Mouse (Mus musculus) macrophage (primary cell): ENCODE results near the gene Prorsd1. TPM values are rescaled to one million over a fixed set of nuclear protein-coding genes. Genes with fewer than 3 reads are reported as not detected.

Experiments
- H3K27ac ChIP-seq: fragments of 350-480 bp; formaldehyde crosslinking; 2 replicates; pipeline ENCODE4 v1.9.0; 2021
- H3K36me3 ChIP-seq: fragments of 350-480 bp; formaldehyde crosslinking; 2 replicates; pipeline ENCODE4 v1.9.0; 2021; ENCODE audit errors: inconsistent target
- H3K4me3 ChIP-seq: fragments of 350-480 bp; formaldehyde crosslinking; 2 replicates; pipeline ENCODE4 v1.9.0; 2021; ENCODE audit errors: inconsistent target
- H3K79me2 ChIP-seq: fragments of 350-480 bp; formaldehyde crosslinking; 2 replicates; pipeline ENCODE4 v1.9.0; 2021; ENCODE audit errors: inconsistent target
- WGBS: methylation state at CpG from one replicate; pipeline ENCODE4 v1.1.7; 2026; ENCODE audit warnings: inconsistent platforms; ENCODE audit not compliant: missing documents; 5-methylcytosine and 5-hydroxymethylcytosine counted together
- polyA plus RNA-seq: library from polyadenylated mRNA; stranded (reverse); fragments of 250-400 nt; gene quantifications from 3 replicates; pipeline ENCODE4 v1.2.4, GENCODE M21; 2018; ENCODE audit warnings: inconsistent platforms

Prorsd1 gene
- polyA plus RNA-seq, 1 experiment from 2014 or later = 28.5 TPM

DNA sequence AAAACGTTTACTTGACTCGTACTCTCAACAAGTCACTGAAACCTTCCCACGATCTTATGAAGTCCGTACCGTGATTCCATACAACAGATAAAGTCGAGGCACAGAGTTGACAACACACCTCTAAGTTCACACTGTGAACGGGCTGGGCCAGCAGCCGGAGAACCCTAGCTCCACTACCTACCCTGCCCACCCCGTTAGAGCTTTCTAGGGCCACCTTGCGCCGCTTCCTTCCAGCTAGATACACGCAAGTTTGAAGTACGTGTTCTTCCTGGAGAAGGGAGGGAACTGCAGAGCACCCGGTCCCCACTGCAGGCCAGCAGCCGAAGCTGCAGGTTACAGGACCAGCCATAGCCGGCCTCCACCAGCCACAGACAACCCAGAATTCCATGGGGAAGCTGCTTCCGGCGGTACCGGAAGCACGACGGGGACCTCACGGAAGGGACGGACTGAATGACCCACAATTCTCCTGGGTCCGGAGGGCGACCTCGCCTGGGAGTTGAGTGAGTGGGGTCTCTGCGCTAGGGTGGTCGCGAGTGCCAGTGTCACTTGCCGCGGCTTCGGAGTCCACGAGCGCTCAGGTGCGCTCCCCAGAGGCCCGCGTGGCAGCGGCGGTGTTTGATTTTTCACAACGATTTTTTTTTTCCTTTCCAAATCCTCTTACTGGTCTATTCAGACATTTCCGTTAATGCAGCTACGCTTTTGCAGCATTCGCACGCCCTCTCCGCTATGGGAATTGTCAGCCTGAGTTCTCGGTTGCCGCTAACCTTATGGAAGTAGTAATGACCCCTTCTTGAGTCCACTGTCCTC lies 11.4 kb upstream of the Prorsd1 start, which contains the start of gene Mtif2:
Mtif2 (plus strand) TSS at position 421 of the 807 bp plus-strand sequence.
- H3K4me3 ChIP-seq = peak within 1 kb of the TSS; percentile 82

DNA sequence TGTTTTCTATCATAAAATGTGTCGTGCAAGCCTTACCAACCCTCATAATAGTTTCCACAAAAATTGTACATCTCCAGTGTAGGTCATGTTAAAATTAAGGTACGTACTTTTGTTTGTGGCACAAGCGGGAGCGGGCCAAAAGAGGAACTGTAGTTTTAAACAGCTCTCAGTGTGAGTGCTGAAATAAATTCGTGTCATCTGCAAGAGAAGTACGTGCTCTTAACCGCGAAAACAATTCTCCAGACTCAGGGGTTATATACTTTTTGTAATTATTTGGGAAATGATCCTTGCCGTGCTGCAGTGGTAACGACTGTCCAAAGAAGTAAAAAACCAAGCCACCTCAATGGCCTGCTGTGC lies 530 bp downstream of the Prorsd1 start:
- peak overlapping the region; percentile 90 for H3K4me3 ChIP-seq

More for the DNA sequence above, 11.4 kb upstream of the Prorsd1 start, which contains the start of gene Mtif2:
- peaks cover 26% of the 10 kb centered on the region for H3K79me2 ChIP-seq
- peak within 1 kb of the TSS; percentile 57 for H3K27ac ChIP-seq
- peaks cover 15% of the 10 kb centered on the region for H3K36me3 ChIP-seq
- 4% methylated on average over 46 of the region's 47 CpGs for WGBS

DNA sequence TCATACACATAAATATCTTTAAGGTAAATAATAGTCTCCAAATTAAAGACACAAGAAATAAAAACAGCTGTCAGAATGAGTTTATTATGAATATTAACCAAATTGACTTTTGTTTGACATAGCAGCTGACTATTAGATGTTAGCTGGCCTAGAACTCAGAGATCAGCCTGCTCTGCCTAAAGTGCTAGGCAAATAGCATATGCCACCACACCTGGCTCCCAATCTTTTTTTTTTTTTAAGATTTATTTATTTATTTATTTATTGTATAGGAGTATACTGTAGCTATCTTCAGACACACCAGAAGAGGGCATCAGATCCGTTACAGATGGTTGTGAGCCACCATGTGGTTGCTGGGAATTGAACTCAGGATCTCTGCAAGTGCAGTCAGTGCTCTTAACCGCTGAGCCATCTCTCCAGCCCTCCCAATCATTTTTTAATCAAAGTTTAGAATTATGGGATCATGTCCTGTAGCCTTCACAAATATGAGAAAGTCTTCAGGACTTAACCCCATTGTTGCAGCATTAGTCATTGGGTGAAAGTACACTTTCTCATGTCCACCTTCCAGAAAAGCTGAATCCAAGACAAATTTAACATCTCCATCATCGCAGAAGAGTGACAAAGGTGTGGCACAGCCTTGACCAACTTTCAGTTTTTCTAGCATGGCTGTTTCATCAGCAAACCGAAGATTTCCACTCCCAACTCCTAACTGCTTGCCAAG lies 1.9 kb downstream of the Prorsd1 start:
- Histone ChIP-seq H3K36me3 (0 out of 2 replicates have a peak, but pooled peaks cover 7% of the 10 kb centered on the region), H3K4me3 (no peak overlapping the region), H3K27ac (no peak overlapping the region), H3K79me2 (peaks cover 22% of the 10 kb centered on the region)
- 81% methylated on average over 4 of the region's 4 CpGs for WGBS

More for the DNA sequence above, 530 bp downstream of the Prorsd1 start:
- under 1% methylated on average over 10 of the region's 10 CpGs for WGBS
- Histone ChIP-seq H3K27ac (peak overlapping the region; percentile 87), H3K79me2 (peaks cover 22% of the 10 kb centered on the region), H3K36me3 (0 out of 2 replicates have a peak, but pooled peaks cover 7% of the 10 kb centered on the region)

- 100% methylated on average over 1 of the region's 1 CpGs for WGBS
- H3K4me3 ChIP-seq = no peak overlapping the region
- no peak overlapping the region for H3K27ac ChIP-seq
- peaks cover 11% of the 10 kb centered on the region; the same call in 1 of the 2 replicates for H3K36me3 ChIP-seq
- peaks cover 20% of the 10 kb centered on the region for H3K79me2 ChIP-seq
Observed at GRCm38 (mm10) chr11:29509421-29509820, 5.4 kb downstream of the Prorsd1 start.

DNA sequence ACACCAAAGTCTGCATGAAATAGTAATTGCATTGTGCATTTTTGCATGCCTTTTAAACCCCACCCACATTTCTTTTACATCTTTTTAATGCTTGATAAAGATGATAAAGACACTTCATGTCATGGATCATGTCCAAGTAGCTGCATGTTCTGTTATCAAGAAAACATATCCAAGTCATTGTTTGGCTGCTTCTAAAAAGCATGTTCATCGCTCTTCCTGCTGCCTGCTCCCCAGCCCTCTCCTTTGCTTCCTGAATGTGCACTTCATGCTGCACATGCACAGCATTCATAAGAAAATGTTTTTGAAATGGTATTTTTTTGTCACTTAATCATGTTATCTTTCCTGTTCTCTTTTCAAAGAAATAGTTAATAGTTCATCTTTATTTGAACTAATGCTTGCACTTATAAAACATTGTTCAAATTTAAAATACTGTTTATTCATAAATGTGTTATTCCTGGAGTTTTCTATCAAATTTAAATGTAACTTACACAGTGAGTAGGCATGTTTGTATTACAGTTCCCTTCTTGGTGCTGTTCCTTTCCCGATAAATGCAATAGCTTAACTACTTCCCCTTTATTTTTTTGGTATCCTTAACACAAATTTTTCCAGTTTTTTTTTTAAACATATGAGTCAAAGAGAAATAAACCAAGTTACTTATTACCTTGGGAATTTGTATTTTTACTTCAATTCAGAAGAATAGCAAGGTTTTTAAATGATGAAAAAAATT lies 9.8 kb downstream of the Prorsd1 start:
- Histone ChIP-seq H3K27ac (no peak overlapping the region), H3K36me3 (peaks cover 16% of the 10 kb centered on the region; the same call in 1 of the 2 replicates), H3K4me3 (no peak overlapping the region), H3K79me2 (no peaks in the 10 kb centered on the region)
- 57% methylated on average over 2 of the region's 2 CpGs for WGBS

- no peaks in the 10 kb centered on the region for H3K79me2 ChIP-seq
- peaks cover 16% of the 10 kb centered on the region; the same call in 1 of the 2 replicates for H3K36me3 ChIP-seq
- H3K27ac ChIP-seq = no peak overlapping the region
- no peak overlapping the region for H3K4me3 ChIP-seq
- WGBS = 95% methylated on average over 10 of the region's 10 CpGs
Observed at GRCm38 (mm10) chr11:29503948-29504893, 10.6 kb downstream of the Prorsd1 start.

DNA sequence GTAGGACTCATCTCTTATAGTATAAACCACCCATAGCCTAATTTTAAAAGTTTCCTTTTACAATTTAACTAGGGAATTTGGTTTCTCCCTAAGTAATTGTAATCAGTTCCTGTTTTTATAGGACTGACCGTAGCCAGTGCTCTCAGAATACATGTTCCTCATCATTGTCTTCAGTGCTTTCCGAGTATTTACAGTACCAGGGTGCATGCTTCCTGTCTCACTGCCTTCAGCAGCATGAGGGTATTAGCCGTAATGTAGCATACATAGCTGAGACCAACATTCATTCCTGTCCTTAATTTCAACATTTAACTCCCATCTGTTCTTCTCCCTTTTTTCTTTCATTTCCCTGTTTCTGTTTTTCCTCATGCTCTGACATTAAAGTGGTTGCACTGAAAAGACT lies 17.9 kb downstream of the Prorsd1 start:
- H3K4me3 ChIP-seq = no peak overlapping the region
- H3K27ac ChIP-seq = peak overlapping the region; percentile 38
- WGBS = 13% methylated on average over 3 of the region's 3 CpGs
- H3K79me2 ChIP-seq = no peaks in the 10 kb centered on the region
- H3K36me3 ChIP-seq = 0 out of 2 replicates have a peak, but pooled peaks cover 2% of the 10 kb centered on the region

DNA sequence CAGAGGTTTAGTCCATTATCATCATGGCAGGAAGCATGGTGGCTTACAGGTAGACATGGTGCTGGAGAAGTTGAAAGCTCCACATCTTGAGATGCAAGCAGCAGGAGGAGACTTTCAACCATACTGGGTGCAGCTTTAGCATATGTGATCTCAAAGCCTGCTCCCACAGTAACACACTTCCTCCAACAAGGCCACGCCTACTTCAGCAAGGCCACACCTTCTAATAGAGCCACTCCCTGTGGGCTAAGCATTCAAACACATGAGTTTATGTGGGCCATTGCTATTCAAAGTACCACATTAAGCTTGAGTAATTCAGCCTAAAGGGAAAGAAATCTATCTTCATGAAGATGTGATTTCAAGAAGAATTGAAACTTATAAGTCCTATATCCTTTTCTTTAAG lies 21.7 kb downstream of the Prorsd1 start:
- Histone ChIP-seq H3K27ac (no peak overlapping the region), H3K36me3 (0 out of 2 replicates have a peak, but pooled peaks cover 5% of the 10 kb centered on the region), H3K4me3 (no peak overlapping the region), H3K79me2 (no peaks in the 10 kb centered on the region)
- WGBS = 94% methylated on average over 1 of the region's 1 CpGs

DNA sequence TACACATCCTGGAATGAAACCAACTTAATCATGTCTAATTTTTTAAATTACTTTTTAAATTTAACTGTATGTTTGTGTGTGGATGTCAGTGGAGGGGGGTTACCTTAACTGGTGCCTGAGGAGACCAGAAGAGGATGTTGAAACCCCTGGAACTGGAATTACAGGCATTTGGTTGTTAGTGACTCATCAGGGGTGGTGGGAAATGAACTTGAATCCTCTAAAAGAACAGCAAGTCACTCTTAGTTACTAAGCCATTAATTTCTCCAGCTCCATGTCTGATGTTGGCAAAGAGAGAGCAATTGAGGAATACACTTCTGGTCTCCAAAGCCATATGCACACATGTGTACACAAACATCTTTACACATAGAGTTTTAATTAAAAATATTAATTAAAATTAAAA lies 40.2 kb downstream of the Prorsd1 start:
- Histone ChIP-seq H3K36me3 (0 out of 2 replicates have a peak, but pooled peaks cover 7% of the 10 kb centered on the region), H3K4me3 (no peak overlapping the region), H3K79me2 (no peaks in the 10 kb centered on the region), H3K27ac (no peak overlapping the region)

Other genes with a start within 250 kb of the Prorsd1 start
- 9.5 to 16.3 TPM (median 12.5 TPM) in 3 replicates for gene Ccdc88a, start 141.4 kb downstream of the Prorsd1 start, polyA plus RNA-seq
- 21.0 to 31.8 TPM (median 21.2 TPM) in 3 replicates for gene Mtif2, start 11.4 kb upstream of the Prorsd1 start, polyA plus RNA-seq
- 0.13 to 0.42 TPM (median 0.33 TPM) in 3 replicates for gene Clhc1, start 32.9 kb upstream of the Prorsd1 start, polyA plus RNA-seq
- gene Rps27a, start 33.1 kb upstream of the Prorsd1 start, polyA plus RNA-seq = 595 to 1,446 TPM (median 1,246 TPM) in 3 replicates
- 420 to 900 TPM (median 594 TPM) in 3 replicates for gene Rtn4, start 177.9 kb upstream of the Prorsd1 start, polyA plus RNA-seq